Mouse (Mus musculus) cerebellum, adult 2 months (tissue): ENCODE measurements around the gene Alg9. TPM values are rescaled to one million over a fixed set of nuclear protein-coding genes. Genes with fewer than 3 reads are reported as not detected.

Experiments
- DNase-seq, 2 experiments: peaks; one replicate each; pipeline ENCODE4 v3.0.0; 2021
- H3K27ac ChIP-seq: fragments of 200-500 bp; 2 replicates; pipeline ENCODE4 v1.5.1; 2012; ENCODE audit warnings: low read length, control low read depth, inconsistent platforms; ENCODE audit not compliant: insufficient read depth
- H3K27me3 ChIP-seq: fragments of 200-500 bp; 2 replicates; pipeline ENCODE4 v1.6.1; 2012; ENCODE audit warnings: inconsistent platforms, mild to moderate bottlenecking, low read length, moderate library complexity; ENCODE audit not compliant: control insufficient read depth, insufficient read depth
- H3K4me1 ChIP-seq: fragments of 200-500 bp; 2 replicates; pipeline ENCODE4 v1.6.1; 2011; ENCODE audit warnings: low read length; ENCODE audit not compliant: control insufficient read depth, insufficient read depth
- H3K4me3 ChIP-seq: fragments of 200-500 bp; replicated peaks from 2 replicates; pipeline ENCODE3; 2011; ENCODE audit warnings: mild to moderate bottlenecking, low read depth, low read length, control low read depth; ENCODE audit not compliant: insufficient read depth
- CTCF ChIP-seq: fragments of 200-500 bp; IDR thresholded peaks from 2 replicates; pipeline ENCODE4 v1.5.1; 2011; ENCODE audit warnings: low read depth, mild to moderate bottlenecking, control low read depth, low read length, moderate library complexity, borderline replicate concordance; ENCODE audit not compliant: insufficient read depth
- POLR2A ChIP-seq: fragments of 200-500 bp; IDR thresholded peaks from 2 replicates; pipeline ENCODE4 v1.6.1; 2011; ENCODE audit warnings: low read length, control low read depth, borderline replicate concordance; ENCODE audit not compliant: insufficient read depth
- WGBS: fragments of 180-500 bp; shearing (Covaris S2); methylation state at CpG from one replicate; pipeline ENCODE4 v1.1.7; 2018; 5-methylcytosine and 5-hydroxymethylcytosine counted together
- polyA plus RNA-seq: library from polyadenylated mRNA; depleted of rRNA; stranded (reverse); fragments of >200 nt; gene quantifications from 2 replicates; pipeline ENCODE4 v1.2.3, GENCODE M21; 2012

Alg9 gene
- polyA plus RNA-seq, 1 experiment: 22.5 TPM

DNA sequence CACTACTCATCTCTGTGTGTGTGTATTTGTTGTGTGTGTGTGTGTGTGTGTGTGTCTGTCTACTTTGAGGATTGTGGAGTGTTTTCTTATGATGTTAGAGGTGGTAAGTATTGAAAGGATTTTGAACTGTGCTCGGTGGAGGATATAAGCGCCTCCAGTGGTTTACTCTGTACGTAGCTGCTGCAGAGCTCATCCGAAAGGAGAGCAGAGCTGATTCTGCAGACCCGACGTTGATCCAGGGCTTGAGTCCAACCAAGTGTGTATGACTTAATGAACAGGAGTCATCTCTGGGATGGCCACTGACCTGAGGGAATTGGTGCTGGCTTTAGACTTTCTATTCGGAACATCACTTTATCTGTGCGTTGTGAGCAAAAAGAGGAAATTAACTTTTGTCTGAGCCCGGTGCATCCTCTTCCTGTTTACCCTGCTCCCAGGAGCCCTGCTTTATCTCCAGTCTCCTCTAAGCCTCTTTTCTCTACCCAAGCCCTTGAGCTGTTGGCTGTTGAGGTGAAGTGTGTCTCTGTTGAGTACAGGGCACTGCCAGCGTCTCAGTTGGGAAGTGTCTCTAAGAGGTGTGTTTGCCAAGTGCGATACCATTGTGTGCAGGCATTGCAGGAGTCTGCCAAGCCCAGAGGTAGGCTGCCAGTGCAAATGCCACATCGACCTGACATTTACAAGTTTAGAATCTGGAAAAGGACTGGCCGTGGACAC is 66.4 kb downstream of the Alg9 start:
- TF ChIP-seq CTCF (no peak), POLR2A (no peak)

DNA sequence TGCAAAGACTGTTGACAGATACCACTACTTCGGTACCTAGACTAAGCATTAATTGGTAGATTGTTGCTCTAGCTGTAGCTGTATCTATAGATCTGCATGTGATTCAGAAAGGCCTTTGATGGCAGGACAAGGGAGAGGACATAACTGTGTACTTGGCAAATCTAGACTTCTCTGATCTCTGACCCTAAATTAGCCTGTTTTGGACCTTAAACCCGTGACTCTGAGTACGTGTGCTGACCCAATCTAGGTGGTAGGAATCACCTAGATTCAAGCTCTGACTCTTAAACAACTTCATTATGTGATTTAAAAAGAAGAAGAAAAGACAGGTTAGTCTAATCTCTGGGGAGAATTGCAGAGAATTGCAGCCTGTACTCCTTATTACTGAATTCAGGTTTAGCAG is 70.3 kb downstream of the Alg9 start, which contains the start of gene Ppp2r1b:
Gene Ppp2r1b, plus strand, starts transcription at position 221 of the 400 bp plus-strand sequence.
- WGBS: 98% methylated on average over 3 of the region's 3 CpGs
- H3K27me3 ChIP-seq: no peaks in the 10 kb centered on the region
- DNase-seq: no peak
- no peak within 1 kb of the TSS for H3K27ac ChIP-seq
- no peak for TF ChIP-seq POLR2A
- TF ChIP-seq CTCF: no peak
- H3K4me3 ChIP-seq: no peak within 1 kb of the TSS
- peaks cover 3% of the 10 kb centered on the region for H3K4me1 ChIP-seq

More for the DNA sequence above, 66.4 kb downstream of the Alg9 start:
- WGBS: 33% methylated on average over 13 of the region's 13 CpGs
- peak; percentile 61 to 84 for DNase-seq
- Histone ChIP-seq H3K4me3 (no peak overlapping the region), H3K4me1 (peaks cover 3% of the 10 kb centered on the region), H3K27me3 (no peaks in the 10 kb centered on the region), H3K27ac (peak overlapping the region; percentile 15; the same call in 1 of the 2 replicates)

DNA sequence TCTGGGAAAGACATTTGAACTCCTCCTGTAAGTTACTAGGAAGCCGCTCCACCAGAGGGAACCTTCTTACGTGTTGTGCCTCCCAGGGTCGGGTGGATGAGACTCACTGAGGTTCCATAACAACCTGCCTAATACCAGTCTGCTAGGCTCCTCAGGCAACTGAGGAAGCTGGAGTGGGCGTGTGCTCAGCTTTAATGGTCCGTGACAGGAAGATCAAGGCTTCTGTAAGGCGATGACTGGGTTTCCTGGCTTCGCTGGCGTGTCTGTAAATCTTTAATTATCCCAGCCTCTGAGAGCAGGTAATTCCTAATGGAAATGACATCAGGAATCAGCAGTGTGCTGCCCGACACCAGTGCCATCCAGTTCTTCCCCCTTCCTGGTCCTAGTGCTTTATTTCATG is 70.7 kb downstream of the Alg9 start:
- Histone ChIP-seq H3K4me3 (no peak overlapping the region), H3K27me3 (no peaks in the 10 kb centered on the region), H3K4me1 (peaks cover 3% of the 10 kb centered on the region), H3K27ac (no peak overlapping the region)
- TF ChIP-seq POLR2A (no peak), CTCF (no peak)
- 79% methylated on average over 9 of the region's 9 CpGs for WGBS
- no peak for DNase-seq

DNA sequence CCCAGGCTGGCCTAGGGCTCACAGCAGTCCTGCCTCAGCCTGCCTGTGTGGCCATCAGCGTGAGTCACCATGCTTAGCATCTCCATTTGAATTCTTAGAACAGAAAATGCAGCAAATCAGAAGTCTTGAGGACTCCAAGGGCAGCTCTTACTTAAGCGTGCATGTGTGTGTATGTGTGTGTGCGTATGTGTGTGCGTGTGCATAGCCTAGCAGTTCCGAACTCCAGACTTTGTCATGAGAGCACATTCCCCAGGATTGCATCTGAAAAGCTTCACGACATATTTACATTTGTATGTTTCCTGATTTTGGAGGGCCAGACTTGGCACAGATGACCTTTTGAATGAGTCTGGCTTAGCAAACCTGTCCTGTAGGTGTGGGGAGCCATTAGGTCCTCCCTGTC is 72.3 kb downstream of the Alg9 start:
- 92% methylated on average over 6 of the region's 6 CpGs for WGBS
- H3K4me1 ChIP-seq: peaks cover under 1% of the 10 kb centered on the region
- no peak for TF ChIP-seq CTCF
- no peak for TF ChIP-seq POLR2A
- no peak overlapping the region for H3K27ac ChIP-seq
- no peak for DNase-seq
- H3K27me3 ChIP-seq: no peaks in the 10 kb centered on the region
- H3K4me3 ChIP-seq: no peak overlapping the region

DNA sequence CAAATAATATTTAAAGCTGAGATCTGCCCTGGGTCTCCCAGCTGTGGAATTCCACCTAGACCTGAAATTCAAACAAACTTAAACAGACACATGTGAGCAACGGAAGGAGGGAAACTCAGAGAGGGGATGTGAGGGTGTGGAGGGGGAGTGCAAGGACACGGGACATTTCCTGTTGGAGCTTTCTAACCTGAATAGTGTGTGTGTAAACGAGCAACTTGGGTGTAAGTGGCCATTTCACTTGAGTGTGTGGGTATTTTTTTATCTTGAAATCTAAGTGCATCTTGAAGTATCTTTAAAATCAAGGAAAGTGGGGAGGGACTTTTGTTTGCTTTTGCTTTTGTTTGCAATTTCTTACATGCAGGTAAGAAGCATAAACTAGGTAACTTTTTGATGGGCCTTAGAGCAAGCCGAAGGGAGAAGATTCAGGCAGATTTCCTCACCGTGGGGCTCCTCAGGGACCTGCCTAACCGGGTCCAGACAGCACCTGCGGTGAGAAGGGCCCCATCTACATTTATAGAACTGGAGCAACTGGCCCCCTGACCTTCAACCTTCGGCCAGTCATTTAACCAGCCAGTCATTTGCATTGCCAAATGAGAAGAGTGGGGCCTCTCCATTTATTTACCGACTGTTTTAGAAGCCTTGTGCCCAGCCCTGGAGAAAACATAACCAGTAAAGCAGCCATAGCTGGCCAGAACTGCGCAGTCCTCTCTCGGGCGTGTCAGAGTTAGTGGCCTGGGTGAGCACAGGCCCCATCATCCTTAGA is 73.0 kb downstream of the Alg9 start:
- DNase-seq: no peak
- H3K27ac ChIP-seq: no peak overlapping the region
- TF ChIP-seq CTCF: no peak
- no peak for TF ChIP-seq POLR2A
- H3K27me3 ChIP-seq: no peaks in the 10 kb centered on the region
- H3K4me1 ChIP-seq: peaks cover under 1% of the 10 kb centered on the region; the same call in 1 of the 2 replicates
- no peak overlapping the region for H3K4me3 ChIP-seq
- WGBS: 76% methylated on average over 12 of the region's 12 CpGs

DNA sequence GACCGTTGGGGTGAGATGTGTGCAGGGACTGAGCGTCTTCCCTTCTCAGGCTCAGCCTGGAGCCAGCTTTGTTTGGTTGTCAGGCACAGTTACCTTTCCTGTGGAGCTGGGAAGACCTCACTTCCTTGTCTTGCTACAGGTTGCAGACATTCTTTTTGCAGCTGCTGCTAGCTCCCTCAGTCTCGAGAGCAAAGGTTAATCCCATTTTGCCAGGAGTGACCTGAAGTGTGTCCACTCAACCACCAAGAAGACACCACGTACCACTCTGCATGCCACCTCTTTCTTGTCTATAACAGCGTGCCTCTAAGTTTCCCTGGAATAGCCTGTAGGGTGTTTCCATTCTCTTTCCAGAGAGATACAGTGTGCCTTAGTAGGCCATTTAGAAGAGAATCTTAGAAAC is 74.0 kb downstream of the Alg9 start:
- no peak for DNase-seq
- TF ChIP-seq CTCF: no peak
- 75% methylated on average over 5 of the region's 5 CpGs for WGBS
- Histone ChIP-seq H3K27me3 (no peaks in the 10 kb centered on the region), H3K4me1 (peaks cover 4% of the 10 kb centered on the region; the same call in 1 of the 2 replicates), H3K4me3 (no peak overlapping the region), H3K27ac (no peak overlapping the region)

DNA sequence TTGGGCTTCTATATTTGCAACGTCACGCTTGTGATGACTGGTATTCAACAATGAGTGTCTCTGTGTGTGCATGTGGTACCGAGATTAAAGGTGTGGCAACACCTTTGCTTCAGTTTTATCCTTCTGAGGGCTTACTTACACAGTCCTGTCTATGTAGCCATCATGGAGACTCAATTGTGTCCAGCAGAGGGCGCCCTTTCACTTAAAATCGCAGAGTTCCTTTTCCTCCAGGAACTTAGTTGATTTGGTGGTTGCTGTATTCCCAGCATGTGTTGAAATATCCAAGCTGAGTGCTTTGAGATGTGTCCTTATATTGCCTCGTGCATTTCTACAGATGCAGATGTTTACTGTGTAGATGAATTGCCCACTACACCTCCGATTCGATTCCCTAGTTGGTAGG is 74.4 kb downstream of the Alg9 start:
- TF ChIP-seq POLR2A: no peak
- peak; percentile 60; the same call in 1 of the 2 replicates for TF ChIP-seq CTCF
- DNase-seq: peak; percentile 82 to 92
- no peaks in the 10 kb centered on the region for H3K27me3 ChIP-seq
- WGBS: 20% methylated on average over 8 of the region's 8 CpGs
- no peak overlapping the region for H3K4me3 ChIP-seq
- H3K4me1 ChIP-seq: peaks cover 4% of the 10 kb centered on the region; the same call in 1 of the 2 replicates
- no peak overlapping the region for H3K27ac ChIP-seq

DNA sequence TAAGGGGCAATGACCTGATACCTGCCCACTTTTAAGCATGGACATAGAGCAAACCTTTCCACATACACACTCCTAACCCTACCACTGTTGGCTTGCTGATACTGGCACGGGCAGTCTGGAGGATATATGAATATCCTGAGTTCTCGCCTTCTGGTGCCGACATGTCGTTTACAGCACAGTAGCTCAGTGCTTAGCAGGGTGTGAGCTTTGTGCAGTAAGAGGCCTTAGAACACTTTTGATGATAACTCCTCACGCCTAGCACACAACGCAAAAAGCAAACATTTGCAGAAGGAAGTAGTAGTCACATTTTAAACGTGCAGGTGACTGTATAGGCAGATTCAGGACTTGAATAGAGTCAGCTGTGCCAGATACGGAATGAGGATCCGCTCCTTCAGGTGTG is 74.9 kb downstream of the Alg9 start:
- no peaks in the 10 kb centered on the region for H3K27me3 ChIP-seq
- TF ChIP-seq POLR2A (no peak), CTCF (no peak)
- no peak for DNase-seq
- no peak overlapping the region for H3K27ac ChIP-seq
- peaks cover 4% of the 10 kb centered on the region; the same call in 1 of the 2 replicates for H3K4me1 ChIP-seq
- no peak overlapping the region for H3K4me3 ChIP-seq
- 81% methylated on average over 9 of the region's 9 CpGs for WGBS
